Mouse (Mus musculus): ENCODE results near the gene Cd68. TPM values are rescaled to one million over a fixed set of nuclear protein-coding genes. Genes with fewer than 3 reads are reported as not detected.

Gene Cd68
- polyA plus RNA-seq, 1 experiment from 2014 or later, result 5.2 TPM

GRCm38 (mm10) chr11:69663795-69664194 is 2.2 kb downstream of the Cd68 start:
- Histone ChIP-seq H3K9me3 (replicated peaks) (no peaks in the 10 kb centered on the region), H3K27ac (ENCODE audit: poor library complexity, severe bottlenecking) (no peak overlapping the region; the same call in 1 of the 2 replicates), H3K4me1 (replicated peaks) (peaks cover 21% of the 10 kb centered on the region), H3K4me2 (no peak overlapping the region), H3K36me3 (peaks cover 53% of the 10 kb centered on the region), H3K9ac (0 out of 2 replicates have a peak overlapping the region, but pooled peaks have one; percentile 2), H3K27me3 (replicated peaks) (no peaks in the 10 kb centered on the region), H3K4me3 (no peak overlapping the region)
- 82% methylated on average over 6 of the region's 6 CpGs for WGBS
- ATAC-seq (ENCODE audit: insufficient number of reproducible peaks, low FRiP score), result no peak

DNA sequence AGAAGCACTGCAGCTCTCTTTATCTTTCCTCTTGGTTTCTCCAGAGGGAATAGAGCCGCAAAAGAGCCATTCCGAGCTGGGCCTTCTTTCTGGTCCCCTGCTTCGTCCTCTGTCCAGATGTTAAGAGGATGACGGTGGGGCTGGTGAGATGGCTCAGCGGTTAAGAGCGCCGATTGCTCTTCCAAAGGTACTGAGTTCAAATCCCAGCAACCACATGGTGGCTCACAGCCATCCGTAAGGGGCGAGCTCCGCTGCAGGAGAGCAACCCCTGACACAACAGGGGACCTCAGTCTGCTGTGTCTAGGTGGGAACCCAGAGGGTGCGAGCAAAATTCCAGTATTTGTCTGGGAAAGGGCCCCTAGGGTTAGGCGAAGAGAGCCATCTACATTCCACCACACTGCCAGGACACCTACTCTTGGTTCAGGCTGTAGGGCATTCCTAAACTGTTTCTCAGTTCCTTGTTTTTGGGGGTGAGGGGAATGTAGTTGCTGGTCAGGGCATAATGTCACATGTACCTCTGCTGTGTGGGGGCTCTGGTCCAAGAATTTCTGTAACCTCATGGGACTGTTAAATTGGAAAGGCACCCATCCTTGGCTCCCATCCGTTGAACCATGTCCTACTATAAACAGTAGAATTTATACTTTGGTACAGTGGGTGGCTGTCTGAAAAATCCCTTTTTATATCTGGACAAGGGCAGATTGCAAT is 2.8 kb downstream of the Cd68 start:
- H3K4me3 ChIP-seq, result peak overlapping the region; percentile 65
- WGBS, result 71% methylated on average over 13 of the region's 13 CpGs
- no peaks in the 10 kb centered on the region for H3K27me3 ChIP-seq (replicated peaks)
- H3K9ac ChIP-seq, result peak overlapping the region; percentile 75
- ATAC-seq (ENCODE audit: insufficient number of reproducible peaks, low FRiP score), result no peak
- H3K4me1 ChIP-seq (replicated peaks), result peaks cover 20% of the 10 kb centered on the region
- H3K36me3 ChIP-seq, result peaks cover 53% of the 10 kb centered on the region
- H3K27ac ChIP-seq (ENCODE audit: poor library complexity, severe bottlenecking), result peak overlapping the region; percentile 97
- H3K9me3 ChIP-seq (replicated peaks), result no peaks in the 10 kb centered on the region
- H3K4me2 ChIP-seq, result peak overlapping the region; percentile 72

- under 1% methylated on average over 48 of the region's 48 CpGs for WGBS
- Histone ChIP-seq H3K4me1 (replicated peaks) (peaks cover 20% of the 10 kb centered on the region), H3K27ac (ENCODE audit: poor library complexity, severe bottlenecking) (peak within 1 kb of the TSS; percentile 97), H3K36me3 (peaks cover 53% of the 10 kb centered on the region), H3K4me2 (peak within 1 kb of the TSS; percentile 72), H3K4me3 (peak within 1 kb of the TSS; percentile 65), H3K27me3 (replicated peaks) (no peaks in the 10 kb centered on the region), H3K9ac (peak within 1 kb of the TSS; percentile 75), H3K9me3 (replicated peaks) (no peaks in the 10 kb centered on the region)
- ATAC-seq (ENCODE audit: insufficient number of reproducible peaks, low FRiP score), result peak; percentile 95
These were observed 3.6 kb downstream of the Cd68 start, which contains the start of gene Mpdu1 for GRCm38 (mm10) chr11:69662213-69662966. Mpdu1 (minus strand) TSS chr11:69662642.

GRCm38 (mm10) chr11:69661221-69661881 is 4.6 kb downstream of the Cd68 start:
- Histone ChIP-seq H3K4me3 (peak overlapping the region; percentile 65), H3K27me3 (replicated peaks) (no peaks in the 10 kb centered on the region), H3K27ac (ENCODE audit: poor library complexity, severe bottlenecking) (peak overlapping the region; percentile 97), H3K9ac (peak overlapping the region; percentile 75), H3K4me1 (replicated peaks) (peaks cover 30% of the 10 kb centered on the region), H3K9me3 (replicated peaks) (no peaks in the 10 kb centered on the region), H3K4me2 (peak overlapping the region; percentile 72), H3K36me3 (peaks cover 54% of the 10 kb centered on the region)
- ATAC-seq (ENCODE audit: insufficient number of reproducible peaks, low FRiP score), result no peak
- 63% methylated on average over 3 of the region's 3 CpGs for WGBS

DNA sequence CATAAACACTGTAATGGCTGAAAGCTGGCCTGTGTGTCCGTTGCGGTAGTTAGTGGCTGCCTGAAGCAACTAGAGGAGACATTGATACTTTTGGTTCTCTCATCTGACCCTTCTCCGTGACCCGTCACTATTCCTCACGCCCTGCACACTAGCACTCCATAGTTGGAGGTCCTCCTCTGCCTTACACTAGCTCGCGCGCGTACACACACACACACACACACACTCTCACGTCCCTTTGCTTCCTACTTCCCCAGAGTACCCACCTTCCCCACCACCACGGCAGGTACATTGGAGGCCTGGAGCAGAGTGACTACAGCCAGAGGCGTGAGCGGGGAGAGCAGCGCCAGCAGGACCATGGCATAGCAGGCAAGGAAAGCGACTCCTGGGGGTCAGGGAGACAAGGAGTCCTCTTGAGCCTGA is 8.5 kb downstream of the Cd68 start:
- Histone ChIP-seq H3K36me3 (peaks cover 48% of the 10 kb centered on the region), H3K9me3 (replicated peaks) (no peaks in the 10 kb centered on the region), H3K4me1 (replicated peaks) (peaks cover 39% of the 10 kb centered on the region), H3K4me3 (no peak overlapping the region), H3K9ac (no peak overlapping the region), H3K27ac (ENCODE audit: poor library complexity, severe bottlenecking) (no peak overlapping the region), H3K4me2 (no peak overlapping the region), H3K27me3 (replicated peaks) (no peaks in the 10 kb centered on the region)
- ATAC-seq (ENCODE audit: insufficient number of reproducible peaks, low FRiP score), result no peak
- WGBS, result 82% methylated on average over 15 of the region's 15 CpGs

DNA sequence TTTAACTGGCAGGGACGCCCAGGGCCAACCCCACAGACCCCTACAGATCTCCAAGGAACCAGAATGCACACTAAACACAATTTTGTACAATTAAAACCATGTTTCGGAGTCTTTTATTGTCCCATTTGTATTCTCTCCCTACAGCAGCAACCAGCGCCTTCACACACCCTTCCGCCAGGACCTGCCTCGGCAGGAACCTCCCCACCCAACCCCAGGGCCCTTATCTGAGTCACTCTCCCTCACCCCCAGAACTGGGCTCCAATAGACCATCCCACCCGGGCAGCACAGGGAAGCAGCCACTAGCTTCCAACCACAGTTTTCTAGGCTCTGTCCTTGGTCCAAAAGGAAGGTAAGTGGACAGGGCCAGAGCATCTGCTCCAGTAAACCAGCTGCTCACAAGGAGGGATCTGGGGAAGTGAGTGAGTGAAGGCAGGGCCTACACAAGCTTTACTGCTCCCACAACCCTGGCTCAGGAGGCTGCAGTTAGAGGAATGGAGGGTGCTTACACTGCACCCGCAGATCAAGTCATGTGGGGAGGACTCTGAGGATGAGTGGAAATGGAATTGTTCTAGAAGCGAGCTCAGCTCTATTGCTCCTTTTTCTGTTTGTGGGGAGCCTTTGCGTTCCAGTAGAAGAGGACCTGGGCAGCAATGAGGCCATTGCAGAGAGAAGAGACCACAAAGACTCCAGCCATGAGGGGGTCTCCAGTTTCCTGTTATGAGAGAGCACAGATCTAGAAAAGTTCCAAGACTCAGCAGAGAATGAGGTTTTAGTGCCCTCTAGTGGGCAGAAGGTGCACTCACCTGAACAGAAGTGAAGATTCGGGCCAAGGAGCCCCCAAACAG is 9.1 kb downstream of the Cd68 start:
- no peak for ATAC-seq (ENCODE audit: insufficient number of reproducible peaks, low FRiP score)
- peaks cover 54% of the 10 kb centered on the region for H3K36me3 ChIP-seq
- H3K9ac ChIP-seq, result no peak overlapping the region; the same call in 1 of the 2 replicates
- WGBS, result 70% methylated on average over 10 of the region's 10 CpGs
- H3K4me2 ChIP-seq, result no peak overlapping the region
- H3K4me1 ChIP-seq (replicated peaks), result peaks cover 39% of the 10 kb centered on the region
- no peak overlapping the region for H3K4me3 ChIP-seq
- H3K27me3 ChIP-seq (replicated peaks), result no peaks in the 10 kb centered on the region
- no peak overlapping the region; the same call in 1 of the 2 replicates for H3K27ac ChIP-seq (ENCODE audit: poor library complexity, severe bottlenecking)
- no peaks in the 10 kb centered on the region for H3K9me3 ChIP-seq (replicated peaks)

GRCm38 (mm10) chr11:69656065-69656455 is 9.9 kb downstream of the Cd68 start:
- H3K36me3 ChIP-seq, result peaks cover 61% of the 10 kb centered on the region
- peaks cover 32% of the 10 kb centered on the region for H3K4me1 ChIP-seq (replicated peaks)
- no peak overlapping the region for H3K9ac ChIP-seq
- no peaks in the 10 kb centered on the region for H3K9me3 ChIP-seq (replicated peaks)
- ATAC-seq (ENCODE audit: insufficient number of reproducible peaks, low FRiP score), result no peak
- H3K4me2 ChIP-seq, result no peak overlapping the region
- H3K27me3 ChIP-seq (replicated peaks), result no peaks in the 10 kb centered on the region
- WGBS, result 81% methylated on average over 5 of the region's 5 CpGs
- no peak overlapping the region for H3K4me3 ChIP-seq
- no peak overlapping the region for H3K27ac ChIP-seq (ENCODE audit: poor library complexity, severe bottlenecking)

DNA sequence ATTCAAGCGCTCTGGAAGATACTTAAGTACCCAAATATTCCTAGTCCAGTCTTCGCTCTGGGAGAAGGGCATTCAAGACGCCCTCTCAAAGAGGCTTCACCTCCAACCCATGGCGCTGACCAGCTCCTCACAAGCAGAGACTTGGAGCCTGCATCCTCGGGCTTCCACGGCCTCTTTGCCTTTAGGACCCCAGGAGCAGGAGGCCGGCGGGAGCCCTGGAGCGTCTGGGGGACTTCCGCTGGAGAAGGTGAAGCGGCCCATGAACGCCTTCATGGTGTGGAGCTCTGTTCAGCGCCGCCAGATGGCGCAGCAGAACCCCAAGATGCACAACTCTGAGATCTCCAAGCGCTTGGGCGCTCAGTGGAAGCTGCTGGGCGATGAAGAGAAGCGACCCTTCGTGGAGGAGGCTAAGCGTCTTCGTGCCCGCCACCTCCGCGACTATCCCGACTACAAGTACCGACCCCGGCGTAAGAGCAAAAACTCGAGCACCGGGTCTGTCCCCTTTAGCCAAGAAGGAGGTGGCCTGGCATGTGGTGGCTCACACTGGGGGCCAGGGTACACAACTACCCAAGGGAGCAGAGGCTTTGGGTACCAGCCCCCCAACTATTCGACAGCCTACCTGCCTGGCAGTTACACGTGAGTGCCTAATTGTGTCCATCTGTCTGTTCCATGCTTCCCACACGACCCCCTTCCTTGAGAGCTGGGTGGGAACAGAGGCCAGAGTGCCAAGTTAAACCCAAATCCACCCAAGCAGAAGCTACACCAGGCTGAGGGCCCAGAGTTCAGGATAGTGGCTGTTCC is 10.5 kb downstream of the Cd68 start, which contains the start of gene Sox15:
TSS of gene Sox15 (plus strand) at position 51 of the 801 bp plus-strand sequence.
- H3K36me3 ChIP-seq, result peaks cover 67% of the 10 kb centered on the region
- peaks cover 28% of the 10 kb centered on the region for H3K4me1 ChIP-seq (replicated peaks)
- 22% methylated on average over 34 of the region's 34 CpGs for WGBS
- peak within 1 kb of the TSS; percentile 59 for H3K9ac ChIP-seq
- H3K9me3 ChIP-seq (replicated peaks), result no peaks in the 10 kb centered on the region
- no peaks in the 10 kb centered on the region for H3K27me3 ChIP-seq (replicated peaks)
- H3K4me2 ChIP-seq, result peak within 1 kb of the TSS; percentile 49
- H3K4me3 ChIP-seq, result peak within 1 kb of the TSS; percentile 5; the same call in 1 of the 2 replicates
- 0 out of 2 replicates have a peak within 1 kb of the TSS, but pooled peaks have one; percentile 15 for H3K27ac ChIP-seq (ENCODE audit: poor library complexity, severe bottlenecking)
- peak; percentile 51; the same call in 1 of the 2 replicates for ATAC-seq (ENCODE audit: insufficient number of reproducible peaks, low FRiP score)

GRCm38 (mm10) chr11:69654760-69655159 is 11.2 kb downstream of the Cd68 start:
- Histone ChIP-seq H3K9ac (no peak overlapping the region), H3K36me3 (peaks cover 74% of the 10 kb centered on the region), H3K4me2 (no peak overlapping the region; the same call in 1 of the 2 replicates), H3K4me1 (replicated peaks) (peaks cover 28% of the 10 kb centered on the region), H3K4me3 (no peak overlapping the region), H3K27ac (ENCODE audit: poor library complexity, severe bottlenecking) (0 out of 2 replicates have a peak overlapping the region, but pooled peaks have one; percentile 15), H3K9me3 (replicated peaks) (no peaks in the 10 kb centered on the region), H3K27me3 (replicated peaks) (no peaks in the 10 kb centered on the region)
- WGBS, result 38% methylated on average over 9 of the region's 9 CpGs
- ATAC-seq (ENCODE audit: insufficient number of reproducible peaks, low FRiP score), result no peak

- WGBS, result 65% methylated on average over 5 of the region's 5 CpGs
- no peak for ATAC-seq (ENCODE audit: insufficient number of reproducible peaks, low FRiP score)
- Histone ChIP-seq H3K4me1 (replicated peaks) (peaks cover 28% of the 10 kb centered on the region), H3K9me3 (replicated peaks) (no peaks in the 10 kb centered on the region), H3K36me3 (peaks cover 78% of the 10 kb centered on the region), H3K27ac (ENCODE audit: poor library complexity, severe bottlenecking) (no peak overlapping the region), H3K4me3 (no peak overlapping the region), H3K27me3 (replicated peaks) (no peaks in the 10 kb centered on the region), H3K4me2 (no peak overlapping the region), H3K9ac (no peak overlapping the region)
These were observed 12.6 kb downstream of the Cd68 start for GRCm38 (mm10) chr11:69653399-69653798.
